ENCODE assay signal across 26 mouse cellular contexts in the genomic region with DNA sequence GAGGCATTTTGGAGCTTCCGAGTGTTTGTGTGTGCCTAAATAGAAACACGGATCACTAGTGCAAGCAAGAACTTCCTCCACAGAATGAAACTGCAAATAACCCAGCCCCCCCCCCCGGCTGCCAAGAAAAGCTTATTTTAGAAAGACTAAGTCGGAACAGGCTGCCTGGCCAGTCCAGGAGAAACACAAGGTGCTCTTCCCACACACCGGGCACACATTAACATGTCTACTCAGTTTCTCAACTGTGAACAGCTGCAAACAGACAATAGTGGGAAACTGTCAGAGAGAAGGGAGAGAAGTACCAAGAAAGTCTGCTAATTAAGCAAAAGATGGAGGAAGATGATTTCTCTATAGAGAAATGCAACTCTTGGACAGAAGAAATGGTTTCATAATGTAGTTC.
DNase-seq lines count a peak whose midpoint lies in the region; ATAC-seq and TF ChIP-seq lines count a peak whose summit lies in the region.
"Had no signal": no experiment of that assay in that cellular context is flagged by ENCODE, and none has a peak within 500 bp of the region (broad histone marks: within the 10 kb centered on the region; RNA-seq: fewer than 3 reads in every experiment).

No protein-coding gene starts in this region.

- ATAC-seq in forebrain, embryonic 12.5 days (ENCODE audit: low FRiP score) = no peak
- ATAC-seq: CD4-positive, CD25-positive, alpha-beta regulatory T cell, adult 4 months; forebrain, embryonic 15.5 days; intestine, embryonic 15.5 days; midbrain, embryonic 15.5 days; Patski had no signal

- peaks cover 1% of the 10 kb centered on the region; the same call in 1 of the 2 replicates for H3K9me3 ChIP-seq in forebrain, embryonic 12.5 days
- H3K9me3 ChIP-seq: forebrain, embryonic 15.5 days; intestine, embryonic 15.5 days; limb, embryonic 15.5 days; midbrain, embryonic 15.5 days had no signal

- no peak for TF ChIP-seq POLR2A in myocyte (IDR thresholded peaks at IDR 0.05; ENCODE audit: insufficient read length, low read depth)

- no peak overlapping the region for H3ac ChIP-seq in myocyte (ENCODE audit: control insufficient read depth, insufficient read length)

- no peaks in the 10 kb centered on the region for H3K4me1 ChIP-seq in forebrain, embryonic 12.5 days
- H3K4me1 ChIP-seq: embryonic facial prominence, embryonic 13.5 days; forebrain, embryonic 15.5 days; intestine, embryonic 15.5 days; limb, embryonic 15.5 days; midbrain, embryonic 15.5 days; neural tube, embryonic 15.5 days had no signal

- no peak overlapping the region for H3K4me2 ChIP-seq in myocyte (ENCODE audit: low read depth)
- no peak overlapping the region for H3K4me2 ChIP-seq in forebrain, embryonic 12.5 days
- H3K4me2 ChIP-seq: embryonic facial prominence, embryonic 13.5 days; forebrain, embryonic 15.5 days; hindbrain, embryonic 14.5 days; intestine, embryonic 15.5 days; limb, embryonic 15.5 days; midbrain, embryonic 15.5 days; neural tube, embryonic 15.5 days had no signal

- 76% methylated on average over 5 of the region's 5 CpGs for WGBS in forebrain, embryonic 12.5 days

- H3K4me3 ChIP-seq in myocyte = no peak overlapping the region
- no peak overlapping the region for H3K4me3 ChIP-seq in forebrain, embryonic 12.5 days (replicated peaks)
- H3K4me3 ChIP-seq: embryonic facial prominence, embryonic 13.5 days; forebrain, embryonic 15.5 days; intestine, embryonic 15.5 days; limb, embryonic 15.5 days; midbrain, embryonic 15.5 days; neural tube, embryonic 15.5 days had no signal

- no peaks in the 10 kb centered on the region for H3K79me2 ChIP-seq in myocyte (ENCODE audit: control insufficient read depth, insufficient read depth)

- no peak overlapping the region for H3K9ac ChIP-seq in forebrain, embryonic 12.5 days
- H3K9ac ChIP-seq: embryonic facial prominence, embryonic 13.5 days; forebrain, embryonic 15.5 days; hindbrain, embryonic 14.5 days; intestine, embryonic 15.5 days; limb, embryonic 15.5 days; midbrain, embryonic 15.5 days; neural tube, embryonic 15.5 days had no signal

- H3K27me3 ChIP-seq in myocyte (ENCODE audit: control insufficient read depth, insufficient read depth, insufficient read length) = no peaks in the 10 kb centered on the region
- no peaks in the 10 kb centered on the region for H3K27me3 ChIP-seq in forebrain, embryonic 12.5 days
- H3K27me3 ChIP-seq: embryonic facial prominence, embryonic 13.5 days; forebrain, embryonic 15.5 days; intestine, embryonic 15.5 days; limb, embryonic 15.5 days; midbrain, embryonic 15.5 days; neural tube, embryonic 15.5 days had no signal

- DNase-seq in frontal cortex, adult 2 months (ENCODE audit: extremely low spot score in 1 of 2, low spot score in 1 of 2) = peak; percentile 52 to 59
- DNase-seq in frontal cortex, postnatal 25 days (ENCODE audit: low spot score in 2 of 2) = no peak
- peak; percentile 27 for DNase-seq in layer of hippocampus, adult 9-11 months
- DNase-seq in layer of hippocampus, adult 9-10 months (ENCODE audit: low spot score) = no peak
- DNase-seq in brain, adult 2 months (ENCODE audit: low read depth, low spot score) = peak; percentile 84
- no peak for DNase-seq in thymus, adult 18-20 months
- DNase-seq: adrenal gland, adult 8-10 months; cerebellum, postnatal 10 days; gastrocnemius, postnatal 14 days; heart, adult 18-20 months; kidney, postnatal 4 days; layer of hippocampus, postnatal 36 days; lung, postnatal 10 days; spleen, adult 18-20 months; thymus, adult 2 months had no signal

- no peak overlapping the region for H3K27ac ChIP-seq in forebrain, embryonic 12.5 days
- H3K27ac ChIP-seq: embryonic facial prominence, embryonic 13.5 days; forebrain, embryonic 15.5 days; hindbrain, embryonic 14.5 days; intestine, embryonic 15.5 days; limb, embryonic 15.5 days; midbrain, embryonic 15.5 days; neural tube, embryonic 15.5 days had no signal

- no peaks in the 10 kb centered on the region for H3K36me3 ChIP-seq in myocyte (ENCODE audit: control insufficient read depth, insufficient read depth)
- no peaks in the 10 kb centered on the region for H3K36me3 ChIP-seq in forebrain, embryonic 12.5 days (replicated peaks)
- H3K36me3 ChIP-seq: embryonic facial prominence, embryonic 13.5 days; forebrain, embryonic 15.5 days; intestine, embryonic 15.5 days; limb, embryonic 15.5 days; midbrain, embryonic 15.5 days; neural tube, embryonic 15.5 days had no signal

TF ChIP-seq in myocyte, 11 proteins besides CTCF, POLR2A, EP300 and RAD21:
- no peak for TF ChIP-seq USF1 (IDR thresholded peaks at IDR 0.05; ENCODE audit: low read depth)
- TF ChIP-seq MYOD1 (IDR thresholded peaks at IDR 0.05; ENCODE audit: control insufficient read depth in 1 of 3, insufficient read length in 2 of 3, low read depth in 2 of 3) = peak in 2 of 3 experiments; percentile 24 to 50
- TF ChIP-seq POLR2AphosphoS2 (IDR thresholded peaks at IDR 0.05; ENCODE audit: insufficient read length, low read depth) = no peak
- no peak for TF ChIP-seq REST (IDR thresholded peaks at IDR 0.05; ENCODE audit: insufficient read depth, insufficient read length)
- no peak for TF ChIP-seq TCF12 (IDR thresholded peaks at IDR 0.05; ENCODE audit: insufficient read depth, poor library complexity, severe bottlenecking)
- TF ChIP-seq MAX (IDR thresholded peaks at IDR 0.05; ENCODE audit: low read depth) = no peak

Comparison
In these comparisons a context has a peak if more than half of its experiments do, and no peak if none do; other contexts are left out.
1. DNase-seq: peak in frontal cortex, adult 2 months (2 of 2), layer of hippocampus, adult 9-11 months (single experiment) and brain, adult 2 months (single experiment); none in frontal cortex, postnatal 25 days (0 of 2), layer of hippocampus, adult 9-10 months (single experiment) and thymus, adult 18-20 months (0 of 2).